Mouse (Mus musculus) mouse trophoblast stem cell (cell line): ENCODE results near the gene Tmod2.

ENCODE experiments used
- in situ Hi-C, 2 experiments: fragments of 300-500 bp; cut with MseI, MboI; formaldehyde crosslinking; loops; 2 replicates in 1 of 2; 3 replicates in 1 of 2; pipeline ENCODE4 v1.15.1; 2025

The Tmod2 gene

DNA sequence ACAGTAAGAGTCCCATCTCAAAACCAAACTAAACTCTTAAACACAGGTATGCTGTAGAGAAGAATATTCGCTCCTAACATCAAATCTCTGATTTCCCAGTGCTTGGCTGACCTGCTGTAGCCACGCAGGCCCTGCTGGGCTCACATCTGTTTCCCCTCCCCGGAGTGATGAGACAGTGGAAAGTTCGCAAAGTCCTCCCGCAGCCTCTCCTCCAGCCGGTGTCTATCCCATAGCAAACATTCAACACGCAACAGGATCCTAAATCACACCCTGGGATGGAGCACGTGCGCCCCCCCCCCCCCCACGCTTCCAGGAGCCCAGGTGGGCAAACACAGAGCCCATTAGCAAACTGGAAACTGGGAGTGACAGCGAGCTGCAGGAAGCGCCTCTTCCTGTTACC, 9.6 kb downstream of the Tmod2 start:
- in situ Hi-C loops, result no loop called here

DNA sequence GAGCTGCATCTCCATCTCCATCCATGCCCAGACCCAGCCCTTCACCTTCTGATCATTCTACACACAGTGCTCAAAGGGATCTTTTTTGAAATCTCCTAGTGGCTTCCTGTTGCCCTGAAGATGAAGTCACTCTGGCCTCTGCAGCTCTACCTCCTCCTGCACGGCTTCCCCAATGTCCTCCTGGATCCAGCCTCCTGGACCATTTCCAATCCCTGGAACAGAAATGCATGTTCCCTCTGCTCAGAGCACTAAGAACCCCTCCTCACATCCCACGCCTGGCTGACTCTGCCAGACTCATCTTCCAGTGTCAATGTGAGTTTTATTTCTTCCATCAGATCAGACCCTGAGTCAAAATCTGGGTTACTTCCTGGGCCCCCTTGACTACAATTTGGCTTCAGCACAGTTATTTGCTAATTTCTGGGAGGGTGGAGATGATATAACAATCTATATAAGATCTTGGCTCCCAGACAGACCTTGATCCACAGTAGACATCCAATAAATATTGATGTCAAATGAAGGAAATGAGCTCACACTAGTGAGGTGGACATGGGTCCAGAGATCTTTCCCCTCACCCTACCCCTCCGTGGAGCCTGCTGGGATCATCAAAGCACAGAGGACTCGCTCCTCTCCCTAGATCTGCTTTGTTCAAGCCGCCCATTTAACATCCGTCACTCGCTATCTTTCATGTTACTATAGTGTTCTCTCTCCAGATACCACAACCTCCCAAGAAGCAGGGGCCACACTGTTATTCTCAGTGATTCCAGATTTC, 10.8 kb downstream of the Tmod2 start:
- in situ Hi-C loops, result no loop called here

- in situ Hi-C loops, result no loop called here
Measured at GRCm38 (mm10) chr9:75599191-75599841, 11.8 kb downstream of the Tmod2 start.

DNA sequence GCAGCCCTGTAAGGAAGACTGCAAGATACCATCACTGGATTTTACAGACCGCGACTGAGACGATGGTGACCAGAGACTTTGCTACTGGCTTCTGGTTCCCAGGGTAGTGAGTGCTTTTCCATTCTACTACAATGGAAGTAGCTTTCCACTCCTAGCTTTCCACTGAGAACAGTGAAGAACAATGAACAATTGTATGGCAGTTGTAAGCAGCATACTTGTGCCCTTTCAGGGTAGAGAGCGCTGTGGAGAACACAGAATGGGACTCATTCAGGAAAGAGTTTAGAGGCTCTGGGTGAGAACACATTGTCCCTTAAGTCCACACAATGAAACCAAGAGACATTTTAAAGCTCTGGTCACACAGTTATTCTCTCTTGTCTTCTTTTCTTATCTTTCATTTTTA, 13.5 kb downstream of the Tmod2 start:
- in situ Hi-C loops, result no loop called here

DNA sequence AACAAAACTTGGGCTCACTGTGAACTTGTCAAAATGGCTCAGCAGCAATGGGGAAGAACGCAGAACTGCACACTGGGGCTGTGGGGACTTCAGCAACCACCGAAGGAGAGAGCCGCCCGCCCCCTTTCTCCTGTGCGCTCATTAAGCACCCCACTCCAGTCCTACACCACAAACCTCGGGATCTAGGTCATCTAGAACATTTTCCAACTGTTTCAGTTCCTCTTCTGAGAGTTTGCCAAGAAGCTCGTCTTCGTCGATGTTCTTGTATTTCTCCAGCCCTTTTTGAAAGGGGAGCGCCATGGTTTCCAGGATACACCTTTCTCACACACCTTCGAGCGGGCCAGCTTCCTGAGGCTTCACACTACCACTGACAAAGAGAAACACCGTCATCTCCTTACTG, 14.1 kb downstream of the Tmod2 start:
- in situ Hi-C loops, result no loop called here

GRCm38 (mm10) chr9:75593481-75593880, 17.6 kb downstream of the Tmod2 start:
- in situ Hi-C loops, result no loop called here

- in situ Hi-C loops, result no loop called here
Measured at GRCm38 (mm10) chr9:75589850-75590790, 21.0 kb downstream of the Tmod2 start.

- in situ Hi-C loops, result loop anchor here in 1 of 2 experiments (5.0 kb wide), 1 partner anchor 60 kb away; no protein-coding TSS in a partner anchor
Measured at GRCm38 (mm10) chr9:75581694-75582350, 29.3 kb downstream of the Tmod2 start.

- in situ Hi-C loops, result no loop called here
Measured at GRCm38 (mm10) chr9:75579321-75579720, 31.8 kb downstream of the Tmod2 start.

DNA sequence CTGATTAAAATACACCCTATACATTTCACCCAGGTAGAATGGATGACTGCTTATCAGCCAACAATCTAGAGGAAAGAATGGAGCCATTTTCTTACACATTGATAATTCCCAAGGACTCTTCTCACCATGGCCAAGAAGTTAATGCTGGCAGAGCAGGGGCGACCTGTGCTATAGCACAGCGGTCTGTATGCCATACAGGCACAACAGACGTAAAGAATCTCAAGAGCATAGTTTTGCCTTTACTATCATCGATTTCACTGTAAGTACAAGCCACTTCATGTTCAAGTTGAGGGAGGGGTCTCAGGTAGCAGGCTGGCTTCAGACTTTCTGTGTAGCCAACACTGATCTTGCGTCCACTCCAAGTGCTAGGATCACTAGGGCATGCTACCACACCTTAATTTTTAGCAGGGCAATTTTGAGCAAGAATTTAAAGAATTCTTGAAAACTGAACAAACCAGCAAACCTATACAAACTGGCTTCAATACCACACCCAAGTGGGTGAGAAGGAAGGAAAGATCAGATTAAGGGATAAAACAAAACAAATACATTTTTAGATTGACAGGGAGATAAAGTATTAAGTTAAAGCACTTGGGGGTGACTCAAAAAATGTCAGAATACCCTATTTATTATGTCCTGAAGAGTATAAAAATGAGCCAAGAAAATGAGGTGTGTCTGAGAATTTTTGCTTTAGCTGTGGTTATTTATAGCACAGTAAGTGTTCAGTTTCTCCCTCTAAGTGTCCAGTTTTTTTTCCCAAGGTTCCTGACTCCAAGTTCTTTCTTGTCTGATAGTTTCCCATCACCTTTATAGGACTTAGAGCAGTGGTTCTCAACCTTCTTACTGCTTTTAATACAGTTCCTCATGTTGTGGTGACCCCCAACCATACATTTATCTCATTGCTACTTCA, 39.8 kb downstream of the Tmod2 start:
- in situ Hi-C loops, result no loop called here

GRCm38 (mm10) chr9:75568399-75568798, 42.7 kb downstream of the Tmod2 start:
- in situ Hi-C loops, result no loop called here

DNA sequence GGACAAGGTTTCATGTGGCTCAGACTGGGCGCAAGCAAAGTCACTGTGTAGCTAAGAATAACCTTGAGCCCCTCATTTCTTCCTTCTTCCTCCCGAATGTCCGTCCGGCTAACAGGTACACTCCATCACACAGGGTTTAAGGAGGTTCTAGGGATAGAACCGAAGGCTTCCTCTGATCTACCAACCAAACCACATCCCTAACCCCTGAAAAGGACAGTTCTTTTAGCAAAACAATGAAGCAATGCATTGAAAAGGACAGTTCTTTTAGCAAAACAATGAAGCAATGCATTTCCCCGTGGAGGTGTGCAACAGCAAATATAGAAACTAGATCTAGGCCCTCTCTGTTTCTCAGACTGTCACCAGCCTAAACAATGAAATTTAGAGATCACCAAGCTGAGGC, 46.2 kb downstream of the Tmod2 start:
- in situ Hi-C loops, result no loop called here

GRCm38 (mm10) chr9:75563622-75564021, 47.5 kb downstream of the Tmod2 start:
- in situ Hi-C loops, result no loop called here

GRCm38 (mm10) chr9:75563176-75563575, 47.9 kb downstream of the Tmod2 start:
- in situ Hi-C loops, result no loop called here

GRCm38 (mm10) chr9:75561040-75561669, 50.0 kb downstream of the Tmod2 start:
- in situ Hi-C loops, result no loop called here

DNA sequence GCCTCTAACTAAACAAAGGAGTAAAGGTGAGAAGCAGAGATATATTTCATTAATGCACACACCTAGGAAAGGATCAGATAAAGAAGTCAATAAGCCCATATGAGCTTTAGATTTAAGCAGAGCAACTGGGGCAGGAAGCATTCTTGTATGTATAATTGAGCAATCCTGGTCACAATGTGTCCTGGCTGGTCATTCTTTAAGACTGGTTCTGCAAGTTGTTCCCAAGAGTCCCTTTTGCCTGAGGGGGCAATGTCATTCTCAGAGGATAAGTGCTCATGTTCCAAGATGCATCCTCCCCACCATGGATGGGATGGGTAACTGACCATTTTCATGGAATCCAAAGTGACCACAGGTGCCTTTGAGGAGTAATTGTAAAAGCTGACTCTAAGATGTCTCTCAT, 50.8 kb downstream of the Tmod2 start:
- in situ Hi-C loops, result no loop called here

GRCm38 (mm10) chr9:75559512-75560012, 51.6 kb downstream of the Tmod2 start, which contains the start of gene Tmod3:
Tmod3 (minus strand) TSS chr9:75559657.
- in situ Hi-C loops, result no loop called here

GRCm38 (mm10) chr9:75558812-75559511, 52.2 kb downstream of the Tmod2 start:
- in situ Hi-C loops, result no loop called here

DNA sequence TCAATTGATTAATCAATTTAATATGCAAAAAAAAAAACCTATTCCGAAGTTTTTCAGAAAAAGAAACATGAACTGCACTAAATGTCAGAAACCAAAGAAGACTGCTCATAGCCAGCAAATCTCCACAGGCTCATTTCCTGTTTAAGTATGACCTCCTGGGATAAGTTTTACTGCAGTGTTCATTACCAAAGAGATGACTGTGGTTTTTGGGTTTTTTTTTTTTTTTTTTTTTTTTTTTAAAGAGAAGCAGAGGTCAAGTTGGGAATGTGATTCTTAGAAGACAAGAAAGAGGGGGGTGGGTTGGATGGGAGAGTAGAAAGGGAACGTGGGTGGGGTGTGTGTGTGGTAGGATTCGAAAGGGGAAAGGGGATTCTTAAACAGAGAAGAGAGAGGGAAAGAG, 52.8 kb downstream of the Tmod2 start:
- in situ Hi-C loops, result no loop called here
